Mouse (Mus musculus): ENCODE data around the gene Mrpl49.
A peak's percentile ranks its signal among the peaks of the same experiment; 100 is the strongest.

DNA sequence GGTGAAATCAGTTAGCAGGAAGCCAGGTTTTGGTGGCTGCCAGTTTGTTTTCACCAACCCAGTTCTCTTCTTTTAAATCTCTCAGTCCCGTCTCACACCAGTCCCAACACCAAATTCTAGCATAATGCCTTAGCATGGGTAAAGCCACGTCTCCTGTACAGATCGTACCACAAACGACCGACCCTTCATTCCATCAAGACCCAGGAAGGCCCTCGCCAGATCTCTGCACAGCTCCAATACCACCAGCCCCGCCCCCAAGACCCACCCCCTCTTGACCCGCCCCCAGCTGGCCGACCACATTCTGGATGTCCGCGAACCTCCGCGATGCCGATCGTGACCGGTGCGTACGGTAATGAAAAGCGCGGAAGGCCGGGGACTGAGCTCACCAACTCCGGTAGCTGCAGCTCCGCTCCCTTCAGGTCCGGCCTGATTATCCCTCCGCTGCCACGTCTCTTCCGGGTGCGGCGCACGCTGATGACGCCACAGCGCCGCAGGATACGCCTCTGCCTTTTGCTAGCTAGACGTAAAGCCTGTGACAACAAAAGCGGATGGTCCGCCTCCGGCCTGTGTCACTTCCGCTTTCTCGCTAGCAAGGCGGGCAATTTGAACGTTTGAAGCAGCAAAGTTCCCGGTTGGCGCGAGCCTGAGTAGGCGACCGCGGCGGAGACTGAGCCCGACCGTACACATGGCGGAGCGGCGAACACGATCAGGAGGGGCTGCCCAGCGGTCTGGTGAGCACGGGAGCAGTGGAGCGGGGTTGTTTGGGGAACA is 27.1 kb upstream of the Mrpl49 start, which contains the start of the genes Zfpl1 and Cdca5:
- TF ChIP-seq CTCF (IDR thresholded peaks at IDR 0.05; ENCODE audit: borderline replicate concordance, insufficient read depth, low read length) (no peak), POLR2A (IDR thresholded peaks at IDR 0.05; ENCODE audit: low read depth, low read length) (peak; percentile 61)
